In genomic region chr1:134493956-134494355, GRCm38 (mm10) we compare ENCODE assay signal across 7 mouse cellular contexts. TPM values are rescaled to one million over a fixed set of nuclear protein-coding genes. Genes with fewer than 3 reads are reported as not detected.
DNase-seq lines count a peak whose midpoint lies in the region; ATAC-seq and TF ChIP-seq lines count a peak whose summit lies in the region.

No protein-coding gene starts in this region.

- no peaks in the 10 kb centered on the region for H3K27me3 ChIP-seq in lung, postnatal 0 days (replicated peaks; ENCODE audit: insufficient read depth, low read length)
- H3K27me3 ChIP-seq in forebrain, embryonic 11.5 days (ENCODE audit: control insufficient read depth, insufficient read depth, low read length), result no peaks in the 10 kb centered on the region
- no peaks in the 10 kb centered on the region for H3K27me3 ChIP-seq in liver, embryonic 12.5 days (replicated peaks)
- H3K27me3 ChIP-seq in stomach, postnatal 0 days (ENCODE audit: control insufficient read depth, insufficient read depth, low read length), result no peaks in the 10 kb centered on the region

- 0 out of 2 replicates have a peak, but pooled peaks cover 6% of the 10 kb centered on the region for H3K36me3 ChIP-seq in lung, postnatal 0 days (ENCODE audit: insufficient read depth, low read length)
- no peaks in the 10 kb centered on the region; the same call in 1 of the 2 replicates for H3K36me3 ChIP-seq in forebrain, embryonic 11.5 days (ENCODE audit: control insufficient read depth, insufficient read depth, low read length)
- H3K36me3 ChIP-seq in liver, embryonic 12.5 days, result peaks cover 41% of the 10 kb centered on the region
- H3K36me3 ChIP-seq in stomach, postnatal 0 days (ENCODE audit: control insufficient read depth, insufficient read depth, low read length), result peaks cover 5% of the 10 kb centered on the region; the same call in 1 of the 2 replicates

- TF ChIP-seq CTCF in lung, postnatal 0 days (IDR thresholded peaks at IDR 0.05), result no peak
- TF ChIP-seq CTCF in stomach, postnatal 0 days (IDR thresholded peaks at IDR 0.05; ENCODE audit: low read depth), result no peak

- H3K9ac ChIP-seq in lung, postnatal 0 days (replicated peaks; ENCODE audit: low read depth), result peak overlapping the region; percentile 60
- H3K9ac ChIP-seq in forebrain, embryonic 11.5 days (ENCODE audit: low read length), result peak overlapping the region; percentile 47
- peak overlapping the region; percentile 75 for H3K9ac ChIP-seq in liver, embryonic 12.5 days
- peak overlapping the region; percentile 28 for H3K9ac ChIP-seq in stomach, postnatal 0 days (ENCODE audit: low read length)

- H3K4me3 ChIP-seq in lung, postnatal 0 days (ENCODE audit: low read depth, low read length), result peak overlapping the region; percentile 80
- H3K4me3 ChIP-seq in forebrain, embryonic 11.5 days (ENCODE audit: low read depth, low read length), result peak overlapping the region; percentile 48
- peak overlapping the region; percentile 73 for H3K4me3 ChIP-seq in liver, embryonic 12.5 days
- H3K4me3 ChIP-seq in stomach, postnatal 0 days (ENCODE audit: low read depth, low read length), result peak overlapping the region; percentile 85

- H3K27ac ChIP-seq in lung, postnatal 0 days (ENCODE audit: low read length), result peak overlapping the region; percentile 92
- no peak overlapping the region for H3K27ac ChIP-seq in forebrain, embryonic 11.5 days (ENCODE audit: low read depth, low read length)
- H3K27ac ChIP-seq in liver, embryonic 12.5 days, result peak overlapping the region; percentile 94
- peak overlapping the region; percentile 96 for H3K27ac ChIP-seq in stomach, postnatal 0 days (replicated peaks)

- WGBS in lung, postnatal 0 days, result 15% methylated on average over 5 of the region's 5 CpGs
- WGBS in forebrain, embryonic 11.5 days, result 26% methylated on average over 5 of the region's 5 CpGs
- WGBS in liver, embryonic 12.5 days (ENCODE audit: insufficient replicate concordance), result 15% methylated on average over 5 of the region's 5 CpGs
- 12% methylated on average over 5 of the region's 5 CpGs for WGBS in stomach, postnatal 0 days

- peak overlapping the region; percentile 73 for H3K4me2 ChIP-seq in lung, postnatal 0 days (replicated peaks; ENCODE audit: low read depth, low read length)
- H3K4me2 ChIP-seq in forebrain, embryonic 11.5 days (ENCODE audit: low read depth, low read length, severe bottlenecking), result peak overlapping the region; percentile 59
- peak overlapping the region; percentile 88 for H3K4me2 ChIP-seq in liver, embryonic 12.5 days
- peak overlapping the region; percentile 66 for H3K4me2 ChIP-seq in stomach, postnatal 0 days (replicated peaks; ENCODE audit: low read depth)

- peaks cover 6% of the 10 kb centered on the region; the same call in 1 of the 2 replicates for H3K4me1 ChIP-seq in lung, postnatal 0 days (ENCODE audit: insufficient read depth, low read depth, low read length)
- no peaks in the 10 kb centered on the region; the same call in 1 of the 2 replicates for H3K4me1 ChIP-seq in forebrain, embryonic 11.5 days (replicated peaks; ENCODE audit: control insufficient read depth, insufficient read depth, low read length)
- H3K4me1 ChIP-seq in liver, embryonic 12.5 days, result peaks cover 40% of the 10 kb centered on the region
- 0 out of 2 replicates have a peak, but pooled peaks cover 4% of the 10 kb centered on the region for H3K4me1 ChIP-seq in stomach, postnatal 0 days (replicated peaks; ENCODE audit: control insufficient read depth, insufficient read depth)

- ATAC-seq in lung, postnatal 0 days, result 0 out of 2 replicates have a peak, but pooled peaks have one; percentile 8
- ATAC-seq in forebrain, embryonic 11.5 days (replicated peaks; ENCODE audit: low FRiP score), result peak; percentile 17; the same call in 1 of the 2 replicates
- no peak for ATAC-seq in liver, embryonic 12.5 days
- peak; percentile 6; the same call in 1 of the 2 replicates for ATAC-seq in stomach, postnatal 0 days (ENCODE audit: low FRiP score, low TSS enrichment)

- peak; percentile 56 for DNase-seq in lung, postnatal 0 days (ENCODE audit: low spot score)
- DNase-seq in lung, postnatal 10 days, result no peak
- no peak for DNase-seq in forebrain, embryonic 11.5 days (ENCODE audit: low spot score)
- no peak for DNase-seq in stomach, postnatal 0 days (ENCODE audit: low spot score)
- no peak for DNase-seq in spleen, postnatal 4 days (ENCODE audit: low spot score in 2 of 2)
- DNase-seq in kidney, adult 11 months, result no peak

- H3K9me3 ChIP-seq in lung, postnatal 0 days (ENCODE audit: low read length), result no peaks in the 10 kb centered on the region
- H3K9me3 ChIP-seq in forebrain, embryonic 11.5 days (ENCODE audit: control insufficient read depth, low read length), result no peaks in the 10 kb centered on the region
- H3K9me3 ChIP-seq in liver, embryonic 12.5 days (replicated peaks), result no peaks in the 10 kb centered on the region
- no peaks in the 10 kb centered on the region for H3K9me3 ChIP-seq in stomach, postnatal 0 days (ENCODE audit: control insufficient read depth, low read length)

- no peak for TF ChIP-seq EP300 in lung, postnatal 0 days (IDR thresholded peaks at IDR 0.05)
- TF ChIP-seq EP300 in stomach, postnatal 0 days (optimal IDR thresholded peaks at IDR 0.05), result no peak

RNA-seq across cellular contexts. Expression of gene Rabif, which starts 0.5 kb away (rescaled TPM):
- 28.0 and 29.1 TPM in 2 replicates for polyA plus RNA-seq in lung, postnatal 0 days (2015; fragmentation: Nextera tagmentation; extraction: Ambion mirVana)
- polyA plus RNA-seq in forebrain, embryonic 11.5 days (2014; fragmentation: Nextera tagmentation; extraction: Ambion mirVana), result 42.7 and 45.3 TPM in 2 replicates
- 23.5 and 24.2 TPM in 2 replicates for polyA plus RNA-seq in liver, embryonic 12.5 days (2016; fragmentation: Nextera tagmentation; extraction: Ambion mirVana)
- polyA plus RNA-seq in stomach, postnatal 0 days (2015; fragmentation: Nextera tagmentation; extraction: Ambion mirVana), result 31.4 and 32.2 TPM in 2 replicates

RNA-seq across cellular contexts. Expression of gene Klhl12, which starts 38.6 kb away (rescaled TPM):
- polyA plus RNA-seq in lung, postnatal 0 days (2015; fragmentation: Nextera tagmentation; extraction: Ambion mirVana), result 11.3 and 12.8 TPM in 2 replicates
- polyA plus RNA-seq in forebrain, embryonic 11.5 days (2014; fragmentation: Nextera tagmentation; extraction: Ambion mirVana), result 34.1 and 36.3 TPM in 2 replicates
- 40.2 and 41.7 TPM in 2 replicates for polyA plus RNA-seq in liver, embryonic 12.5 days (2016; fragmentation: Nextera tagmentation; extraction: Ambion mirVana)
- 10.0 and 10.6 TPM in 2 replicates for polyA plus RNA-seq in stomach, postnatal 0 days (2015; fragmentation: Nextera tagmentation; extraction: Ambion mirVana)

RNA-seq across cellular contexts. Expression of gene Mgat4e, which starts 55.5 kb away (rescaled TPM):
- not detected in 2 replicates for polyA plus RNA-seq in lung, postnatal 0 days (2015; fragmentation: Nextera tagmentation; extraction: Ambion mirVana)
- polyA plus RNA-seq in forebrain, embryonic 11.5 days (2014; fragmentation: Nextera tagmentation; extraction: Ambion mirVana), result not detected in 2 replicates
- polyA plus RNA-seq in liver, embryonic 12.5 days (2016; fragmentation: Nextera tagmentation; extraction: Ambion mirVana), result not detected in 2 replicates
- not detected in 2 replicates for polyA plus RNA-seq in stomach, postnatal 0 days (2015; fragmentation: Nextera tagmentation; extraction: Ambion mirVana)
